Mouse (Mus musculus) liver, embryonic 13.5 days (tissue): ENCODE results near the gene Rps17. TPM values are rescaled to one million over a fixed set of nuclear protein-coding genes. Genes with fewer than 3 reads are reported as not detected.
A peak's percentile ranks its signal among the peaks of the same experiment; 100 is the strongest.

Experiments
- ATAC-seq: fragments of 200-750 bp; cut with Nextera tagmentation; 2 replicates; pipeline ENCODE4 v1.8.0; 2017; ENCODE audit warnings: low read depth, mild to moderate bottlenecking, moderate number of reproducible peaks, moderate library complexity
- DNase-seq: peaks from one replicate; pipeline ENCODE4 v3.0.0; 2022
- H3K27ac ChIP-seq: fragments of 300-500 bp; sonication (generic); 2 replicates; pipeline ENCODE4 v1.5.1; 2015; ENCODE audit warnings: moderate library complexity, mild to moderate bottlenecking, inconsistent platforms
- H3K27me3 ChIP-seq: fragments of 300-500 bp; sonication (generic); 2 replicates; pipeline ENCODE4 v1.6.1; 2015; ENCODE audit warnings: mild to moderate bottlenecking, inconsistent platforms
- H3K36me3 ChIP-seq: fragments of 300-500 bp; sonication (generic); 2 replicates; pipeline ENCODE4 v1.6.1; 2015; ENCODE audit warnings: mild to moderate bottlenecking, inconsistent platforms
- H3K4me1 ChIP-seq: fragments of 300-500 bp; sonication (generic); replicated peaks from 2 replicates; pipeline ENCODE4 v1.6.1; 2015; ENCODE audit warnings: inconsistent platforms
- H3K4me2 ChIP-seq: fragments of 300-500 bp; sonication (generic); 2 replicates; pipeline ENCODE4 v1.6.1; 2015; ENCODE audit warnings: inconsistent platforms, mild to moderate bottlenecking, moderate library complexity
- H3K4me3 ChIP-seq: fragments of 300-500 bp; sonication (generic); replicated peaks from 2 replicates; pipeline ENCODE4 v1.5.1; 2015; ENCODE audit warnings: mild to moderate bottlenecking, inconsistent platforms
- H3K9ac ChIP-seq: fragments of 300-500 bp; sonication (generic); 2 replicates; pipeline ENCODE4 v1.6.1; 2015; ENCODE audit warnings: mild to moderate bottlenecking, inconsistent platforms
- H3K9me3 ChIP-seq: fragments of 300-500 bp; sonication (generic); replicated peaks from 2 replicates; pipeline ENCODE4 v1.6.1; 2016; ENCODE audit warnings: inconsistent platforms
- WGBS: fragments of 180-500 bp; shearing (Covaris S2); methylation state at CpG from one replicate; pipeline ENCODE4 v1.1.7; 2015; ENCODE audit not compliant: insufficient replicate concordance; 5-methylcytosine and 5-hydroxymethylcytosine counted together
- polyA plus RNA-seq: library from polyadenylated mRNA; unstranded; fragments of >200 nt; fragmentation: Nextera tagmentation; extraction: Ambion mirVana; gene quantifications from 2 replicates; pipeline ENCODE4 v1.2.1, GENCODE M21; 2015

Gene Rps17
- polyA plus RNA-seq, 1 experiment from 2014 or later: 995 TPM

- WGBS: 55% methylated on average over 15 of the region's 15 CpGs
Measured at GRCm38 (mm10) chr7:81345447-81346170, 555 bp upstream of the Rps17 start.

GRCm38 (mm10) chr7:81343831-81344230, 1.2 kb downstream of the Rps17 start:
- H3K36me3 ChIP-seq: peaks cover 53% of the 10 kb centered on the region
- H3K9ac ChIP-seq: peak overlapping the region; percentile 93
- H3K27me3 ChIP-seq: peaks cover 3% of the 10 kb centered on the region; the same call in 1 of the 2 replicates
- WGBS: 3% methylated on average over 10 of the region's 10 CpGs
- no peaks in the 10 kb centered on the region for H3K9me3 ChIP-seq
- peak overlapping the region; percentile 85 for H3K27ac ChIP-seq
- peak overlapping the region; percentile 93 for H3K4me2 ChIP-seq
- H3K4me3 ChIP-seq: peak overlapping the region; percentile 80
- no peak for ATAC-seq
- peak; percentile 25 for DNase-seq
- H3K4me1 ChIP-seq: peaks cover 39% of the 10 kb centered on the region

More at GRCm38 (mm10) chr7:81345447-81346170, 555 bp upstream of the Rps17 start:
- Histone ChIP-seq H3K9me3 (no peaks in the 10 kb centered on the region), H3K36me3 (peaks cover 36% of the 10 kb centered on the region), H3K27me3 (peaks cover 4% of the 10 kb centered on the region; the same call in 1 of the 2 replicates), H3K9ac (peak overlapping the region; percentile 93), H3K4me1 (peaks cover 36% of the 10 kb centered on the region), H3K4me3 (peak overlapping the region; percentile 80), H3K27ac (peak overlapping the region; percentile 39; the same call in 1 of the 2 replicates), H3K4me2 (peak overlapping the region; percentile 93)
- DNase-seq (no peak), ATAC-seq (no peak)

- Histone ChIP-seq H3K4me3 (peak overlapping the region; percentile 80), H3K27me3 (peaks cover 3% of the 10 kb centered on the region; the same call in 1 of the 2 replicates), H3K36me3 (peaks cover 57% of the 10 kb centered on the region), H3K27ac (peak overlapping the region; percentile 85), H3K9me3 (no peaks in the 10 kb centered on the region), H3K4me2 (peak overlapping the region; percentile 93), H3K9ac (peak overlapping the region; percentile 93), H3K4me1 (peaks cover 39% of the 10 kb centered on the region)
- WGBS: 7% methylated on average over 8 of the region's 8 CpGs
- peak; percentile 32 for DNase-seq
- no peak for ATAC-seq
Measured at GRCm38 (mm10) chr7:81343316-81343715, 1.7 kb downstream of the Rps17 start.

- ATAC-seq: no peak
- WGBS: 44% methylated on average over 8 of the region's 8 CpGs
- peaks cover 65% of the 10 kb centered on the region for H3K36me3 ChIP-seq
Measured at GRCm38 (mm10) chr7:81342356-81343094, 2.5 kb downstream of the Rps17 start.

GRCm38 (mm10) chr7:81341563-81341962, 3.5 kb downstream of the Rps17 start:
- Histone ChIP-seq H3K27ac (no peak overlapping the region), H3K9me3 (no peaks in the 10 kb centered on the region), H3K4me3 (no peak overlapping the region), H3K36me3 (peaks cover 65% of the 10 kb centered on the region), H3K9ac (no peak overlapping the region), H3K4me1 (peaks cover 39% of the 10 kb centered on the region), H3K4me2 (peak overlapping the region; percentile 93; the same call in 1 of the 2 replicates), H3K27me3 (no peaks in the 10 kb centered on the region)
- DNase-seq (no peak), ATAC-seq (no peak)
- WGBS: 35% methylated on average over 3 of the region's 3 CpGs

More at GRCm38 (mm10) chr7:81342356-81343094, 2.5 kb downstream of the Rps17 start:
- peak overlapping the region; percentile 93 for H3K9ac ChIP-seq
- H3K27ac ChIP-seq: peak overlapping the region; percentile 85
- H3K4me1 ChIP-seq: peaks cover 39% of the 10 kb centered on the region
- peak overlapping the region; percentile 93 for H3K4me2 ChIP-seq
- H3K27me3 ChIP-seq: no peaks in the 10 kb centered on the region
- no peaks in the 10 kb centered on the region for H3K9me3 ChIP-seq
- peak overlapping the region; percentile 80 for H3K4me3 ChIP-seq
- DNase-seq: no peak

GRCm38 (mm10) chr7:81339783-81340182, 5.3 kb downstream of the Rps17 start:
- no peak overlapping the region for H3K4me2 ChIP-seq
- H3K9ac ChIP-seq: no peak overlapping the region
- no peak overlapping the region for H3K27ac ChIP-seq
- H3K4me3 ChIP-seq: no peak overlapping the region
- WGBS: 61% methylated on average over 4 of the region's 4 CpGs
- no peaks in the 10 kb centered on the region for H3K9me3 ChIP-seq
- peak; percentile 48 for DNase-seq
- no peaks in the 10 kb centered on the region for H3K27me3 ChIP-seq
- peaks cover 72% of the 10 kb centered on the region for H3K36me3 ChIP-seq
- no peak for ATAC-seq
- peaks cover 33% of the 10 kb centered on the region for H3K4me1 ChIP-seq

- H3K4me2 ChIP-seq: no peak overlapping the region
- WGBS: 74% methylated on average over 3 of the region's 3 CpGs
- peaks cover 26% of the 10 kb centered on the region for H3K4me1 ChIP-seq
- no peak overlapping the region for H3K4me3 ChIP-seq
- H3K9me3 ChIP-seq: no peaks in the 10 kb centered on the region
- H3K9ac ChIP-seq: no peak overlapping the region
- H3K27ac ChIP-seq: no peak overlapping the region
- H3K36me3 ChIP-seq: peaks cover 66% of the 10 kb centered on the region
- DNase-seq (no peak), ATAC-seq (no peak)
- no peaks in the 10 kb centered on the region for H3K27me3 ChIP-seq
Measured at GRCm38 (mm10) chr7:81338522-81338873, 6.6 kb downstream of the Rps17 start.

- DNase-seq (no peak), ATAC-seq (no peak)
- H3K9me3 ChIP-seq: no peaks in the 10 kb centered on the region
- no peak overlapping the region for H3K4me2 ChIP-seq
- WGBS: 95% methylated on average over 21 of the region's 21 CpGs
- no peak overlapping the region for H3K4me3 ChIP-seq
- no peak overlapping the region for H3K9ac ChIP-seq
- H3K4me1 ChIP-seq: peaks cover 21% of the 10 kb centered on the region
- H3K36me3 ChIP-seq: peaks cover 63% of the 10 kb centered on the region
- H3K27me3 ChIP-seq: no peaks in the 10 kb centered on the region
- H3K27ac ChIP-seq: no peak overlapping the region
Measured at GRCm38 (mm10) chr7:81337785-81338521, 7.1 kb downstream of the Rps17 start.

- H3K27ac ChIP-seq: no peak overlapping the region
- H3K4me2 ChIP-seq: no peak overlapping the region
- H3K4me1 ChIP-seq: peaks cover 6% of the 10 kb centered on the region
- H3K9me3 ChIP-seq: no peaks in the 10 kb centered on the region
- H3K36me3 ChIP-seq: peaks cover 55% of the 10 kb centered on the region
- DNase-seq (peak; percentile 27), ATAC-seq (no peak)
- H3K4me3 ChIP-seq: no peak overlapping the region
- H3K9ac ChIP-seq: no peak overlapping the region
- WGBS: 41% methylated on average over 8 of the region's 8 CpGs
- no peaks in the 10 kb centered on the region for H3K27me3 ChIP-seq
Measured at GRCm38 (mm10) chr7:81336432-81336786, 8.6 kb downstream of the Rps17 start.

- no peak for DNase-seq
- Histone ChIP-seq H3K9me3 (no peaks in the 10 kb centered on the region), H3K36me3 (peaks cover 49% of the 10 kb centered on the region), H3K4me2 (no peak overlapping the region), H3K27ac (no peak overlapping the region), H3K4me1 (0 out of 2 replicates have a peak, but pooled peaks cover 2% of the 10 kb centered on the region), H3K9ac (no peak overlapping the region), H3K27me3 (no peaks in the 10 kb centered on the region), H3K4me3 (no peak overlapping the region)
- 77% methylated on average over 18 of the region's 18 CpGs for WGBS
- no peak; the same call in 1 of the 2 replicates for ATAC-seq
Measured at GRCm38 (mm10) chr7:81335705-81336431, 9.2 kb downstream of the Rps17 start.
